Mouse (Mus musculus) G1E (cell line): ENCODE data around the gene Hoxc8. TPM values are rescaled to one million over a fixed set of nuclear protein-coding genes. Genes with fewer than 3 reads are reported as not detected.

Experiments used
- ATAC-seq: 2 replicates; pipeline ENCODE4 v1.8.0; 2016; ENCODE audit warnings: mild to moderate bottlenecking; ENCODE audit not compliant: insufficient number of reproducible peaks, poor library complexity, low FRiP score, severe bottlenecking; ENCODE audit errors: extremely low read depth
- DNase-seq: peaks from one replicate; pipeline ENCODE4 v3.0.0; 2012; ENCODE audit warnings: low spot score
- H3K27me3 ChIP-seq: 2 replicates; pipeline ENCODE4 v1.6.1; 2012; ENCODE audit warnings: mild to moderate bottlenecking, low read length, inconsistent platforms; ENCODE audit not compliant: insufficient read depth
- H3K36me3 ChIP-seq: replicated peaks from 2 replicates; pipeline ENCODE3; 2012; ENCODE audit warnings: mild to moderate bottlenecking, inconsistent platforms
- H3K4me1 ChIP-seq: 2 replicates; pipeline ENCODE4 v1.6.1; 2012; ENCODE audit warnings: low read depth, low read length, inconsistent platforms, mixed read lengths; ENCODE audit not compliant: insufficient read depth
- H3K4me3 ChIP-seq: 2 replicates; pipeline ENCODE4 v1.5.1; 2012; ENCODE audit warnings: low read depth, mild to moderate bottlenecking, inconsistent platforms, low read length, moderate library complexity, mixed read lengths
- H3K9me3 ChIP-seq: replicated peaks from 2 replicates; pipeline ENCODE4 v1.6.1; 2012; ENCODE audit warnings: inconsistent platforms
- CTCF ChIP-seq: IDR thresholded peaks from 2 replicates; pipeline ENCODE4 v1.5.1; 2012; ENCODE audit warnings: low read depth, low read length, inconsistent platforms, mixed read lengths
- GATA1 ChIP-seq: IDR thresholded peaks from 2 replicates; pipeline ENCODE4 v1.6.1; 2012; ENCODE audit warnings: borderline replicate concordance, low read length, inconsistent platforms, mixed read lengths
- GATA2 ChIP-seq: IDR thresholded peaks from 2 replicates; pipeline ENCODE4 v1.6.1; 2012; ENCODE audit warnings: low read depth, low read length, inconsistent platforms, borderline replicate concordance
- POLR2AphosphoS5 ChIP-seq: IDR thresholded peaks from 2 replicates; pipeline ENCODE4 v1.6.1; 2012; ENCODE audit warnings: low read depth, low read length, inconsistent platforms; ENCODE audit not compliant: insufficient replicate concordance
- TAL1 ChIP-seq: conservative IDR thresholded peaks from 2 replicates; pipeline ENCODE4 v1.6.1; 2012; ENCODE audit warnings: low read depth, low read length, inconsistent platforms, mixed read lengths
- polyA plus RNA-seq: library from polyadenylated mRNA; stranded (reverse); fragments of >175 nt; gene quantifications from 2 replicates; pipeline ENCODE4 v1.2.3, GENCODE M21; 2012
- total RNA-seq, 2 experiments: library from RNA; stranded (forward) in 1 of 2; stranded (reverse) in 1 of 2; fragments of 200-1000 nt in 1 of 2; fragments of >200 nt in 1 of 2; fragmentation: Nextera tagmentation in 1 of 2; gene quantifications; 2 replicates each; pipeline ENCODE4 v1.2.3; 2014 to 2017

The Hoxc8 gene
- total and polyA plus RNA-seq, 3 experiments = 2.7 to 21.1 (median 10.1) TPM

DNA sequence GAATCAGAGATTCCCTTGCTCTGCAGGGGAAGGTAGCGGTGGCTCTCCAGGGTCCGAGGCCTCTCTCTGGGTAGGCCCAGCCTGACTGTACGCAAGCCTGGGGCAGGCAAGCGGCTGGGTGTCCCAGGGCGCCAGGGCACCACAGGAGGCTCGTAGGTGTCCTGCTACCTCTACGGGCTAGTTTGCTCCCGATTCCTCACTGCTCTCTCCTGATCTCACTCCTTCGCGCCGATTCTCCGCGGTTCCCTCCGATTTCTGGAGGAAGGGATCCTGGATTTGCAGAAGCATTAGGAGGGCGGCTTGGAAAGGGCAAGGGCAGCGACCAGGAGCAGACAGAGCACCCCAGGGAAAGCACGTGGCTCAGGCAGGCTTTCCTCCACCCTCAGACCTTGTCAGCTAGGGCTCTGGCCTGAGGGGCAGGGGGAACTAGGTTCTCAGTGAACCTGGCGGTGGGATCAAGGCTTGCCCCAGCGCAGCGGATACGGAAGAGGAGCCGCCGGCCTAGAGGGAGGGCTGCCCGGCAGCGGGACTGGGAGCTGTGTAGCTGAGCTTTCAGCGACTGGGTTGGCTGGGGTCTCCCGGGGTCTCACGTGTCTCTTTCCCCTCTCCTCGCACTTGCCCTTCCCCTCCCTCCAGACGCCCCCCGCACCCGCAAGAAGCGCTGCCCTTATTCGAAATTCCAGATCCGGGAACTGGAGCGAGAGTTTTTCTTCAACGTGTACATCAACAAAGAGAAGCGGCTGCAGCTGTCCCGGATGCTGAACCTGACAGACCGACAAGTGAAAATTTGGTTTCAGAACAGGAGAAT, 34.4 kb upstream of the Hoxc8 start:
- no peaks in the 10 kb centered on the region for H3K36me3 ChIP-seq
- H3K4me3 ChIP-seq = peak overlapping the region; percentile 38; the same call in 1 of the 2 replicates
- ATAC-seq = no peak
- H3K9me3 ChIP-seq = no peaks in the 10 kb centered on the region
- no peak for TF ChIP-seq GATA1
- TF ChIP-seq CTCF = no peak
- no peak for TF ChIP-seq GATA2
- TF ChIP-seq TAL1 = no peak
- TF ChIP-seq POLR2AphosphoS5 = no peak
- DNase-seq = no peak
- peaks cover 20% of the 10 kb centered on the region for H3K4me1 ChIP-seq
- peaks cover 93% of the 10 kb centered on the region for H3K27me3 ChIP-seq

DNA sequence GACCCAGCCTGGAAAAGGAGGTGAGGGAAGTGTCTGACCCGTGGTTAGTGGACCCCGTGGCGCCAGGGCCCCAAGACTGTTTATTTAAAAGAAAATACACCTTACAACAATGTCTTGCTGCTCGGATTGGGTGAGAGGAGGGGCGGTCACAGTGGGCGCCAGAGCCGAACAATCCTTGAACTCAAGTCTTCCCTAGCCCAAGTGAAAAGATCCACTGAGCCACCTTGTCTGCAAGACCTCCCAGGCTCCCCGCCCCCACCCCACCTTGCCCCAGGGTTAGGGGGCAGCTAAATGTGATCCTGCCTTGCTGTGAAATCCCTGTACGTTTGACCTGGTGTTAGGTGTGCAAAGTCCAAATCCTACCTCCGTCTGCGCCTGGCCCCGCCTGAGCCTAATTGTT, 33.5 kb upstream of the Hoxc8 start:
- TF ChIP-seq CTCF (no peak), GATA1 (no peak), POLR2AphosphoS5 (no peak), TAL1 (no peak), GATA2 (no peak)
- ATAC-seq = no peak
- DNase-seq = no peak
- peaks cover 93% of the 10 kb centered on the region for H3K27me3 ChIP-seq
- H3K4me3 ChIP-seq = no peak overlapping the region
- H3K36me3 ChIP-seq = no peaks in the 10 kb centered on the region
- no peaks in the 10 kb centered on the region for H3K9me3 ChIP-seq
- H3K4me1 ChIP-seq = peaks cover 22% of the 10 kb centered on the region

DNA sequence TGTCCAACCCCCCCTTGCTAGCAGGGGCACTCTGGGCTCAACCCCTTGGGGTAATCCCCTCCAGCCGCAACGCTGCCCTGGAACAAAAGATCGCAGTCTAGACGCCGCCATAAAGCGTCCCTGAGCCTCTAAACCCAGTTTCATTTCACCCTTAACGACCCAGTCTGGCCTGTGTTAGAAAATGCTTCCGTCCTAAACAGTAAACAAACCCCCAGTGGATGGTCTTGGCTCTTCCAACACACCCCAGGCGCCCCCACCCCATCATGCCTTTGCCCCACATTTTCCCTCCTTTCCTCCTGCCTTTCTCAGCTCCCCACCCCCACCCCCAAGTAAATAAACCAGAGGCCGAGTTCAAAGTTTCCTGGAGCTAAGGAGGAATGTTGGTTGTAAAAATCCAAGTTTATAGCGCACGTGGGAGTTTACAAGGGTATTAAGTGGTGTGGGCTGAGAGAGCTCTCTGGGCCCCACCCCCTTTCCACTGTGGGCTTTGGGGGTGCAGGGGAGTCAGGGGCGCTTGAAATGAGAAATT, 30.7 kb upstream of the Hoxc8 start:
- Histone ChIP-seq H3K27me3 (peaks cover 92% of the 10 kb centered on the region), H3K9me3 (no peaks in the 10 kb centered on the region), H3K36me3 (no peaks in the 10 kb centered on the region), H3K4me1 (peaks cover 38% of the 10 kb centered on the region), H3K4me3 (no peak overlapping the region)
- TF ChIP-seq GATA2 (no peak), GATA1 (no peak), CTCF (no peak), TAL1 (no peak), POLR2AphosphoS5 (no peak)
- DNase-seq (no peak), ATAC-seq (no peak)

DNA sequence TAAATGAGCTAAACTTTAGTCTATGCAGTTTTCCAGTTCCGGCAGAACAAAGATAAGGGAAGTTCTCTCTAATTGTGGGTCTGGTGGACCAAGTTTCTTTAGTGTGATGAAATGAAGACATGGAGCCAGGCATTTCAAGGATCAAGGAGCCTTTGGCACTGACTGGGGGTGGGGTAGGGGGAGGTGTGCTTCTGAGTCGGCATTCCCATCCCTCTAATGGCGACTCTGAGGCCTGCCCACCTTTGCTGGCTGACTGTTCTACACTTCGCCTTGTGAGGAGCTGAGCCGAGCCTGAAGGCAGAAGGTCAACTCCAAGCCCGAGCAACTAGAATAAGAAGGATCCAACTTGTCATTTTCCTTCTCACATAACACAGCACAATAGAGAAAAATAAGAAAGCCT, 28.7 kb upstream of the Hoxc8 start:
- no peak overlapping the region for H3K4me3 ChIP-seq
- no peak for ATAC-seq
- TF ChIP-seq TAL1 (no peak), POLR2AphosphoS5 (no peak), CTCF (no peak), GATA2 (no peak), GATA1 (no peak)
- peaks cover 89% of the 10 kb centered on the region for H3K27me3 ChIP-seq
- peaks cover 37% of the 10 kb centered on the region for H3K4me1 ChIP-seq
- no peak for DNase-seq
- no peaks in the 10 kb centered on the region for H3K36me3 ChIP-seq
- no peaks in the 10 kb centered on the region for H3K9me3 ChIP-seq

DNA sequence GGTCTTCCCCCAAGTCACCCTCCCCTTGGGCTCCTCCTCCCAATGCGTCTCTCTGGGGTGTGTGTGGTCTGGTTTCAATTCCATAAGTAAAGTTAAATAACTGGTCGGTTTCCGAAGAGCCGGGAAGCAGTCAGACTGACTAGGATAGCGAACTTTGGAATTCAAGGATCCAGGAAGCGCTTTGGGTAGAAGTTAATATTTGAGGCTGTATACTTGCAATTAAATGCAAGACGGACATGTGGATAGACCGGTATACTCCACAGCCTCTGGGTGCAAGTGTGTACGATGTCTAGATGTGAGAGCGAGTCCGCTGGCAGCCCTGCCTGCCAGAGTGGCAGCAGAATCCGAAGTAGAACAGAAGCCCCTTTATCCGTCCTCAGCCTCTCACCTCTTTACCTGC, 27.9 kb upstream of the Hoxc8 start:
- no peaks in the 10 kb centered on the region for H3K36me3 ChIP-seq
- H3K4me1 ChIP-seq = peaks cover 41% of the 10 kb centered on the region
- H3K27me3 ChIP-seq = peaks cover 89% of the 10 kb centered on the region
- ATAC-seq (no peak), DNase-seq (no peak)
- no peaks in the 10 kb centered on the region for H3K9me3 ChIP-seq
- TF ChIP-seq POLR2AphosphoS5 = no peak
- no peak for TF ChIP-seq CTCF
- no peak for TF ChIP-seq TAL1
- TF ChIP-seq GATA1 = no peak
- TF ChIP-seq GATA2 = no peak
- no peak overlapping the region for H3K4me3 ChIP-seq

DNA sequence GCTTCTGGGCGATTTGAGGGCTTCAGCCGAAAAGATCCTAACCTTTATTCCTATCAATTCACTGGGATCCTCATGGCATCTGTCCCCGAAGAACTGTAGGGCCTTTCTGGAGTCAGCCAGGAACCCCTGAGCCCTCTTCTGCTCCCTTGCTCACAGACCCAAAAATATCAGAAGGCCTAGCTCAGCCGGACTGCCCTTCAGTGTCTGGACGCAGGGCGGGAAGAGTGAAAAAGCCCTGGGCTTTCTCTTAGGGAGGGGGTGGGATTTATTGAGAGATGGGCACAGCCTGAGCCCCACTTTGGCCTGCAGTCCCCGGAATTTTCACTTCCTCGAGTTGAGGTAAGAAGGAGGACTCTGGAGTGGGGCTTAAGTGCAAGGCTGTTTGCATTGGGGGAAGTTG, 27.1 kb upstream of the Hoxc8 start:
- no peaks in the 10 kb centered on the region for H3K9me3 ChIP-seq
- H3K4me1 ChIP-seq = peaks cover 44% of the 10 kb centered on the region
- H3K4me3 ChIP-seq = no peak overlapping the region
- peaks cover 88% of the 10 kb centered on the region for H3K27me3 ChIP-seq
- TF ChIP-seq CTCF = no peak
- TF ChIP-seq GATA2 = no peak
- no peak for TF ChIP-seq TAL1
- no peak for TF ChIP-seq POLR2AphosphoS5
- TF ChIP-seq GATA1 = no peak
- ATAC-seq (no peak), DNase-seq (no peak)
- no peaks in the 10 kb centered on the region for H3K36me3 ChIP-seq
